ENCODE assay signal across 32 mouse cellular contexts in genomic region chr10:67855760-67856159, GRCm38 (mm10). TPM values are rescaled to one million over a fixed set of nuclear protein-coding genes. Genes with fewer than 3 reads are reported as not detected.
DNase-seq lines count a peak whose midpoint lies in the region; ATAC-seq and TF ChIP-seq lines count a peak whose summit lies in the region.
"Had no signal": no experiment of that assay in that cellular context is flagged by ENCODE, and none has a peak within 500 bp of the region (broad histone marks: within the 10 kb centered on the region; RNA-seq: fewer than 3 reads in every experiment).

No protein-coding gene starts in this region.

- 48% methylated on average over 5 of the region's 5 CpGs for WGBS in forebrain, postnatal 0 days
- WGBS in forebrain, embryonic 10.5 days: 75% methylated on average over 5 of the region's 5 CpGs
- 43% methylated on average over 5 of the region's 5 CpGs for WGBS in heart, embryonic 14.5 days

- no peaks in the 10 kb centered on the region for H3K27me3 ChIP-seq in forebrain, postnatal 0 days (ENCODE audit: insufficient read depth, low read length)
- H3K27me3 ChIP-seq in forebrain, embryonic 10.5 days (ENCODE audit: poor library complexity, severe bottlenecking): no peaks in the 10 kb centered on the region
- no peaks in the 10 kb centered on the region for H3K27me3 ChIP-seq in heart, embryonic 14.5 days (ENCODE audit: control insufficient read depth, insufficient read depth, low read length)
- H3K27me3 ChIP-seq: CH12.LX; heart, embryonic 15.5 days; intestine, embryonic 15.5 days; stomach, embryonic 15.5 days had no signal

- ATAC-seq in forebrain, postnatal 0 days: peak; percentile 76
- ATAC-seq in heart, embryonic 14.5 days (ENCODE audit: insufficient number of reproducible peaks, insufficient read depth, low FRiP score, low read depth): no peak
- ATAC-seq: activated CD4-positive, CD25-positive, alpha-beta regulatory T cell, adult 4 months; forebrain, embryonic 14.5 days; hindbrain, embryonic 16.5 days; intestine, embryonic 15.5 days had no signal

- H3K4me1 ChIP-seq in forebrain, postnatal 0 days (ENCODE audit: insufficient read depth): 0 out of 2 replicates have a peak, but pooled peaks cover 2% of the 10 kb centered on the region
- peaks cover 7% of the 10 kb centered on the region for H3K4me1 ChIP-seq in forebrain, embryonic 10.5 days
- H3K4me1 ChIP-seq in heart, embryonic 14.5 days (ENCODE audit: control insufficient read depth in 2 of 2, insufficient read depth in 2 of 2, low read length in 2 of 2): peaks cover 2 to 4% of the 10 kb centered on the region in 2 experiments; a peak in 3 of 4 replicates
- H3K4me1 ChIP-seq: heart, embryonic 15.5 days; intestine, embryonic 15.5 days; megakaryocyte, embryonic 14.5 days; stomach, embryonic 15.5 days had no signal

- H3K27ac ChIP-seq in forebrain, postnatal 0 days (ENCODE audit: low read depth, low read length): peak overlapping the region; percentile 57
- H3K27ac ChIP-seq in forebrain, embryonic 10.5 days: no peak overlapping the region
- no peak overlapping the region for H3K27ac ChIP-seq in heart, embryonic 14.5 days (replicated peaks in 1 of 2; ENCODE audit: control insufficient read depth in 1 of 2, insufficient read depth in 1 of 2, low read depth in 2 of 2, low read length in 2 of 2)
- no peak overlapping the region for H3K27ac ChIP-seq in left cerebral cortex, adult 2 months
- H3K27ac ChIP-seq: heart, embryonic 15.5 days; hindbrain, embryonic 10.5 days; intestine, embryonic 15.5 days; layer of hippocampus, adult 2 months; liver, embryonic 14.5 days; midbrain, embryonic 12.5 days; stomach, embryonic 15.5 days had no signal

- H3K4me3 ChIP-seq in forebrain, postnatal 0 days (ENCODE audit: low read depth, low read length): no peak overlapping the region
- no peak overlapping the region for H3K4me3 ChIP-seq in forebrain, embryonic 10.5 days
- H3K4me3 ChIP-seq in heart, embryonic 14.5 days (ENCODE audit: control insufficient read depth in 1 of 2, insufficient read depth in 1 of 2, low read depth in 1 of 2, low read length in 2 of 2): no peak overlapping the region
- H3K4me3 ChIP-seq in left cerebral cortex, adult 2 months: no peak overlapping the region
- H3K4me3 ChIP-seq: heart, embryonic 15.5 days; hindbrain, embryonic 10.5 days; intestine, embryonic 15.5 days; layer of hippocampus, adult 2 months; megakaryocyte, embryonic 14.5 days; midbrain, embryonic 12.5 days; stomach, embryonic 15.5 days had no signal

- H3K36me3 ChIP-seq in forebrain, postnatal 0 days (ENCODE audit: insufficient read depth): no peaks in the 10 kb centered on the region
- H3K36me3 ChIP-seq in forebrain, embryonic 10.5 days (replicated peaks): no peaks in the 10 kb centered on the region
- no peaks in the 10 kb centered on the region for H3K36me3 ChIP-seq in heart, embryonic 14.5 days (ENCODE audit: control insufficient read depth, insufficient read depth, low read length)
- H3K36me3 ChIP-seq: heart, embryonic 15.5 days; hindbrain, embryonic 10.5 days; intestine, embryonic 15.5 days; midbrain, embryonic 12.5 days; stomach, embryonic 15.5 days had no signal

- no peaks in the 10 kb centered on the region for H3K9me3 ChIP-seq in forebrain, postnatal 0 days (ENCODE audit: low read length)
- no peaks in the 10 kb centered on the region for H3K9me3 ChIP-seq in forebrain, embryonic 10.5 days
- H3K9me3 ChIP-seq in heart, embryonic 14.5 days (ENCODE audit: control insufficient read depth, low read length): no peaks in the 10 kb centered on the region
- H3K9me3 ChIP-seq: heart, embryonic 15.5 days; hindbrain, embryonic 10.5 days; intestine, embryonic 15.5 days; megakaryocyte, embryonic 14.5 days; midbrain, embryonic 12.5 days; stomach, embryonic 15.5 days had no signal

- no peak overlapping the region for H3K4me2 ChIP-seq in forebrain, postnatal 0 days (ENCODE audit: low read depth)
- H3K4me2 ChIP-seq in heart, embryonic 14.5 days (ENCODE audit: low read length): 0 out of 2 replicates have a peak overlapping the region, but pooled peaks have one; percentile 3
- H3K4me2 ChIP-seq: heart, embryonic 15.5 days; intestine, embryonic 15.5 days; midbrain, embryonic 12.5 days; stomach, embryonic 15.5 days had no signal

- no peak overlapping the region for H3K9ac ChIP-seq in forebrain, postnatal 0 days
- H3K9ac ChIP-seq in heart, embryonic 14.5 days (ENCODE audit: low read length): no peak overlapping the region
- H3K9ac ChIP-seq: heart, embryonic 15.5 days; intestine, embryonic 15.5 days; liver, embryonic 14.5 days; midbrain, embryonic 12.5 days; stomach, embryonic 15.5 days had no signal

- TF ChIP-seq CTCF in forebrain, postnatal 0 days (IDR thresholded peaks at IDR 0.05; ENCODE audit: low read depth): no peak
- TF ChIP-seq CTCF in left cerebral cortex, adult 2 months (IDR thresholded peaks at IDR 0.05): no peak

- intact Hi-C loops in left cerebral cortex, postnatal 25 days (cut with DNase I): loop anchor here (5.0 kb wide), 2 partner anchors 53 to 128 kb away; no protein-coding TSS in a partner anchor
- intact Hi-C loops in left cerebral cortex, adult 2 months (cut with DNase I): loop anchor here (2.0 to 5.0 kb wide), 4 partner anchors 88 to 541 kb away; partner anchors contain the start of gene Egr2

- DNase-seq in forebrain, postnatal 0 days: peak; percentile 47
- no peak for DNase-seq in forebrain, embryonic 10.5 days (ENCODE audit: extremely low spot score, low spot score)
- no peak for DNase-seq in heart, postnatal 4 days
- peak; percentile 28 to 32 for DNase-seq in left cerebral cortex, postnatal 25 days (ENCODE audit: low spot score in 2 of 2)
- no peak for DNase-seq in left cerebral cortex, adult 2 months (ENCODE audit: extremely low spot score in 1 of 2, low spot score in 2 of 2)
- DNase-seq in right cerebral cortex, postnatal 10 days (ENCODE audit: low spot score in 2 of 2): peak; percentile 42 to 56
- DNase-seq in right cerebral cortex, postnatal 25 days: no peak
- DNase-seq: adrenal gland, adult 8-10 months; cerebellum, adult 11 months; cerebellum, adult 9-10 months; cerebellum, postnatal 36 days; gastrocnemius, postnatal 10 days; kidney, adult 2 months; kidney, postnatal 36 days; liver; lung, adult 2 months; lung, postnatal 4 days; right cerebral cortex, adult 18-20 months had no signal

RNA-seq across cellular contexts. Expression of gene Zfp365, which starts 56.7 kb away (rescaled TPM):
- total RNA-seq in forebrain, postnatal 0 days (2014; rRNA removed): 21.8 and 24.9 TPM in 2 replicates
- 3.6 and 8.4 TPM in 2 replicates for polyA plus RNA-seq in forebrain, postnatal 0 days (2015; fragmentation: Nextera tagmentation; extraction: Ambion mirVana)
- polyA plus RNA-seq in forebrain, embryonic 10.5 days (2016; fragmentation: Nextera tagmentation; extraction: Ambion mirVana): 2.7 and 3.2 TPM in 2 replicates
- polyA plus RNA-seq in heart, embryonic 14.5 days (2014; fragmentation: Nextera tagmentation; extraction: Ambion mirVana): 0.49 and 0.54 TPM in 2 replicates
- total RNA-seq in heart, postnatal 4 days (2021): 1 to 10 TPM; 1.2 to 1.6 TPM
- total RNA-seq in left cerebral cortex, postnatal 25 days (2021): 100 to 1,000 TPM; 440 to 454 TPM
- 100 to 1,000 TPM; 456 to 474 TPM for total RNA-seq in left cerebral cortex, adult 2 months (2021)
- total RNA-seq: granulocyte monocyte progenitor cell, adult 5-6 weeks had no signal

Comparison
In these comparisons a context has a peak if more than half of its experiments do, and no peak if none do; other contexts are left out.
1. DNase-seq: peak in forebrain, postnatal 0 days (single experiment), left cerebral cortex, postnatal 25 days (2 of 2) and right cerebral cortex, postnatal 10 days (2 of 2); none in forebrain, embryonic 10.5 days (single experiment), heart, postnatal 4 days (single experiment), left cerebral cortex, adult 2 months (0 of 2) and right cerebral cortex, postnatal 25 days (single experiment).
2. RNA of gene Zfp365, which starts 56.7 kb away (total RNA-seq): 456 to 474 TPM in left cerebral cortex, adult 2 months and 440 to 454 TPM in left cerebral cortex, postnatal 25 days; 21.8 to 24.9 TPM in forebrain, postnatal 0 days and 1.2 to 1.6 TPM in heart, postnatal 4 days; every median in the first group is over 10 times any median in the second.